Mouse (Mus musculus) bone marrow, adult 2 months (tissue): ENCODE results near the gene Bicra. TPM values are rescaled to one million over a fixed set of nuclear protein-coding genes. Genes with fewer than 3 reads are reported as not detected.
A peak's percentile ranks its signal among the peaks of the same experiment; 100 is the strongest.

ENCODE experiments used
- H3K27ac ChIP-seq: fragments of 200-500 bp; 2 replicates; pipeline ENCODE4 v1.5.1; 2012; ENCODE audit warnings: low read depth, mild to moderate bottlenecking, control low read depth, inconsistent platforms, low read length; ENCODE audit not compliant: control insufficient read depth, poor library complexity, insufficient read depth
- H3K4me1 ChIP-seq: fragments of 200-500 bp; 2 replicates; pipeline ENCODE4 v1.6.1; 2011; ENCODE audit warnings: low read length; ENCODE audit not compliant: control insufficient read depth, insufficient read depth
- H3K4me3 ChIP-seq: fragments of 200-500 bp; replicated peaks from 2 replicates; pipeline ENCODE3; 2011; ENCODE audit warnings: mild to moderate bottlenecking, low read depth, low read length, control low read depth; ENCODE audit not compliant: control insufficient read depth
- CTCF ChIP-seq: fragments of 200-500 bp; IDR thresholded peaks from 2 replicates; pipeline ENCODE4 v1.5.1; 2011; ENCODE audit warnings: low read length, control low read depth; ENCODE audit not compliant: control insufficient read depth, insufficient read depth
- POLR2A ChIP-seq: fragments of 200-500 bp; IDR thresholded peaks from 2 replicates; pipeline ENCODE4 v1.6.1; 2011; ENCODE audit warnings: low read depth, mild to moderate bottlenecking, control low read depth, low read length, borderline replicate concordance; ENCODE audit not compliant: control insufficient read depth
- WGBS: fragments of 180-500 bp; shearing (Covaris S2); methylation state at CpG from one replicate; pipeline ENCODE4 v1.1.7; 2018; 5-methylcytosine and 5-hydroxymethylcytosine counted together
- polyA plus RNA-seq: library from polyadenylated mRNA; stranded (reverse); fragments of >200 nt; gene quantifications from 2 replicates; pipeline ENCODE4 v1.2.4, GENCODE M21; 2011; ENCODE audit warnings: low replicate concordance; ENCODE audit not compliant: missing spikeins, insufficient read depth, insufficient read length

The Bicra gene
- polyA plus RNA-seq, 1 experiment, result 27.9 TPM

DNA sequence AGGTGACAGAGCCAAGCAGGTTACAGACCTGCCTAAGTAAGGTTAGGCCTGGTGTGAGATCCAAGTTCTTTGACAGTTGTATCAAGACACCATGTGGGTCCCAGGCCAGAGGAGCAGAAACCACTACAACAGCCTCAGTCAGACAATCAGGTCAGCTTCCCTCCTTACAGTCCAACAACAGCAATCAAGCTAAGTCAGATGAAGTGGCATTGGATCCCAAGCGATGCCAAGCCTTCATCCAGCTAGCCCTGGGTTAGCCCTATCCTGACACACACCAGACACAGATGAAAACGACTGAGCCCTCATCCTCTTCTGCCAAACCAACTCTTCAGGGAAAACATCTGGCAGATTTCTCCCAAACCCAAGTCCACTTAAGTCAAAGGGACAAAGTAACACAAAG is 2.2 kb downstream of the Bicra start:
- H3K4me3 ChIP-seq, result peak overlapping the region; percentile 42
- TF ChIP-seq CTCF (no peak), POLR2A (no peak)
- 51% methylated on average over 2 of the region's 2 CpGs for WGBS

DNA sequence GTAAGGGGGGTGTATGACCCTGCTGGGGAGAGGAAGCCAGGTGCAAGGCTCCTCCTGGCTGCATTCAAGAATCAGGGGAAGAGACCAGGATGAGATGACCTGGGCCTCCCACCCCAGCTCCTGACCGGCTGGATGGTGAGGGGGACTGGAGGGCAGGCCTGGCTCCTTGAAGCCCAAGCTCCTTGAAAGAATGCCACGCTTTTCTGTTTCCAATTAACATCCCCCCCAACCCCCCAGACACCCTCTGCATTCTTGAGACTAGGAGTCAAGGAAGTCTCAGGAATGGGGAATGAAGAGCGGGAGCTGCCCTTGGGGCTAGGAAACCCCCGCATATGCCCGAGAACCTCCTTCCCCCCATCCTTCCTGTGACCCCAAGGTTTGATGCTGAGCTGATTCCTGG is 3.2 kb downstream of the Bicra start:
- Histone ChIP-seq H3K4me3 (no peak overlapping the region), H3K27ac (peak overlapping the region; percentile 98), H3K4me1 (peaks cover 4% of the 10 kb centered on the region; the same call in 1 of the 2 replicates)
- TF ChIP-seq CTCF (no peak), POLR2A (no peak)
- 65% methylated on average over 5 of the region's 5 CpGs for WGBS

More for the DNA sequence above, 2.2 kb downstream of the Bicra start:
- H3K27ac ChIP-seq, result peak overlapping the region; percentile 98
- H3K4me1 ChIP-seq, result peaks cover 4% of the 10 kb centered on the region; the same call in 1 of the 2 replicates

DNA sequence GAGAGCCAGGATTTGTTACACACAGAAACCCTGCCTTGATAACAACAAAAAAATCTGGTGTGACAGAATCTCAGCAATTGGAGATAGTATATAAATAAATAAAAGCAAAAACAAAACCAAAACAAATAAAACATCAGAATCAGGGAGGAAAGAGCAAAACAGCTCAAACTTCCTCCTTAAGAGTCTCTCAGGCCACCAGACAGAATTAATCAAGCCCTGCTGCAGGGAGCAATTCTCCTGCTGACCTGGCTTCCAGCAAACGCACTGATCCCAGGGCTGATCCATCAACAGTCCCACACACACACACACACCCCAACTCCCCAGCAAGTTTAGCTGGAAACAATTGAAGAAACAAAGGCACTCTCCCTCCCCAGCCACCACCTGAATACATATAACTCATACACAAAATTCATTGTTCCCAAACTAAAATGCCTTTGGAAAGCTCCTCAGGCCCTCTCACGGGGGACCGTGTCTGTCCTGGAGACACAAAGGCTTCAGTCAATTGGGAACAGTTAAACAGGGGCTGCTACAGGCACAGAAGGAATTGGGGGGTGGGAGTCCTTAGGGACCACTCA is 3.8 kb downstream of the Bicra start:
- 35% methylated on average over 3 of the region's 3 CpGs for WGBS
- peaks cover 4% of the 10 kb centered on the region; the same call in 1 of the 2 replicates for H3K4me1 ChIP-seq
- H3K27ac ChIP-seq, result peak overlapping the region; percentile 71
- peak overlapping the region; percentile 34 for H3K4me3 ChIP-seq
- TF ChIP-seq CTCF (no peak), POLR2A (no peak)

DNA sequence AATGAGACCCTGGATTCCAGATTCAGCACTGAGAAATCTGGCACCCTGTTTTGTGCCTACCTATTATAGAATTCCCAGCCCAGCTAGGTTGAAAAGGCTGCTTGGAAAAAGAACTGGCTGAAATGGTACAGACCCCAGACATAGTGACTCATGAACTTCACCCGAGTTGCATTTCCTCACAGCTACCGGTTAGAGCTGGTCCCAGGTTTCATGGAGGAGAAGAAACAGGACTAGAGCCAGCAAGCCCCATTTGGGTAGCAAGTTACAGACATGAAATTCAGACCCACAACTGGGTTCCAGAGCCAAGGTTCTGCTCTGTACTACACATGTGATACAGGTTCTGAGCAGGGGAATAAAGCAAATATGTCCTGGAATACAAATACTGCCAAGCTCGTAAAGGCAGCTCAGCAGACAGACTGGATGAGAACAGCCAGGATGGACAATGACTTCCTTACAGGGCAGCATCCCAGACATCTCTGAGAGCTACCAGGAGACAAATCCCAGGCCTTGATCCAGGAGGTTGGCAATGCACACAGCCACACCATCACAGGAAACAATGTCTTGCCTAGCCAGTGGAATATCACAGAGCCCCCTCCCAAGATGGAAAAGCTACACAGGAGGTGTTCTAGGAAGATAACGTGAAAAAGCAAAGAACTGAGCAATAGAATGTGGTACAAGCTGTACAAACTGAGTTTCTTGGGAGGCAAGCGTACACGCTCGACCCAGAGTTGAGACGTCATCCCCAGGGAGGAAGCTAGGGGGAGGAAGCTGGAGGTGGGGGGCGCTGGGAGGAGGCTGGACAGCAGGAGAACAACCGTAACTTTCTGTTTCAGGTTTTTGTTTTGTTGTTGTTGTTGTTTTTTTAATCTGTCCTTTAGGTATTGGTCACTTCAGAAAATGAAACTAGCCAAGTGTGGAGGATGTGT is 4.6 kb downstream of the Bicra start:
- H3K4me3 ChIP-seq, result peak overlapping the region; percentile 34
- TF ChIP-seq CTCF (peak; percentile 15; the same call in 1 of the 2 replicates), POLR2A (no peak)
- H3K4me1 ChIP-seq, result peaks cover 4% of the 10 kb centered on the region; the same call in 1 of the 2 replicates
- H3K27ac ChIP-seq, result peak overlapping the region; percentile 32; the same call in 1 of the 2 replicates
- 14% methylated on average over 10 of the region's 10 CpGs for WGBS

DNA sequence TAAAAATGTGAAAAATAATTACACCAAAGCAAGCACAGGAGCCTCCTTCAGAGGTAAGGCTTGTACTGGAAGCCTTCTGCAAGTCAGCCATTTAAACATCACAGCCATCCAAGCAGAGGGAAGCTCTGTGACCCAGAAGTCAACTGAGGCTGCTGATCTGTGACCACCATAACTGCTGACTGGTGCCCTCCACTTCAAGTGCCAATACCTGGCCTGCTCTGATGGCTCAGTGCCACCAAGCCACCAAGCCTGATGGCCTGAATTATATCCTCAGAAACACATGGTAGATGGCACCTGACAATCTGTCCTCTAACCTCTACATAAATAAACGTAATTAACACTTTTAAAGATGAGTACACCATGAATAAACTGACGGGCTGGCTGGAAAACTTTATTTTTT is 6.5 kb downstream of the Bicra start:
- H3K27ac ChIP-seq, result no peak overlapping the region
- WGBS, result 68% methylated on average over 2 of the region's 2 CpGs
- TF ChIP-seq POLR2A (no peak), CTCF (no peak)
- H3K4me3 ChIP-seq, result no peak overlapping the region
- H3K4me1 ChIP-seq, result peaks cover 4% of the 10 kb centered on the region; the same call in 1 of the 2 replicates

DNA sequence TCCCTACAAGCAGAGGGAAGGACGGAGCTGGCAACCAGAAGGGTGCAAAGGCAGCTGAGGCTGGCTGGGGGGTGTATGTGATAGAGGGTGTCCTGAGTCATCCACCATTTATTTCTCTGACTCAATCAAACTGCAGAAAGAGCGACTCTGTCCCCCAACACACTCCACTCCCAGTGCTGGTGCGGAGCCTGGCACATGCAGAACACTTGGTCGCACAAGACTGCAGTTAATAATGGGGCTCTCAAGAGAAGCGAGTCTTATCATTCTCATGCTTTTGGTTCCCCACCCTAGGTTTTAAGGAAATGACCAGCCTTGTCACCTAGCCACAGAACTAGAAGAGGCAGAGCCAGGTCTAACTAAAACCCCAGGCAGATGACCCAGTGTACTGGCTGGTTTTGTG is 8.4 kb downstream of the Bicra start:
- 61% methylated on average over 5 of the region's 5 CpGs for WGBS
- H3K27ac ChIP-seq, result no peak overlapping the region
- peaks cover 1% of the 10 kb centered on the region; the same call in 1 of the 2 replicates for H3K4me1 ChIP-seq
- TF ChIP-seq CTCF, result no peak
- no peak for TF ChIP-seq POLR2A
- H3K4me3 ChIP-seq, result no peak overlapping the region

DNA sequence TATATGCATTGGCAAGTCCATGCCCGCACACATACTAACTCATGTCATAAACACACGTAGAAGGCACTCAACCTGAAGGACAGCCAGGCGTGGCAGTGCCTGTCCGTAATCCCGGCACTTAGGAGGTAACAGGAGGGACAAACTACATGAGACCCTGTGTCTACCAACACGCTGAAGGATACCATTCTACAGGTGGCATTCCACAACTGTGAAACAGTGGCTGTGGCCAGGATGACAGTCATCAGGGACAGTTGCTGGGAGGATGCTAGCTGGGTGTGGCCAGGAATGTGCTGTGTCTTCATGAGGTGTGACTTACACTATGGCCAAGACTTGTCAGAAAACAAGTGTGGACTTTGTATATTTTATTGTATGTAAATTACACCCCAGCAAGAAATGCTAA is 10.7 kb downstream of the Bicra start:
- Histone ChIP-seq H3K27ac (no peak overlapping the region), H3K4me1 (no peaks in the 10 kb centered on the region; the same call in 1 of the 2 replicates)

DNA sequence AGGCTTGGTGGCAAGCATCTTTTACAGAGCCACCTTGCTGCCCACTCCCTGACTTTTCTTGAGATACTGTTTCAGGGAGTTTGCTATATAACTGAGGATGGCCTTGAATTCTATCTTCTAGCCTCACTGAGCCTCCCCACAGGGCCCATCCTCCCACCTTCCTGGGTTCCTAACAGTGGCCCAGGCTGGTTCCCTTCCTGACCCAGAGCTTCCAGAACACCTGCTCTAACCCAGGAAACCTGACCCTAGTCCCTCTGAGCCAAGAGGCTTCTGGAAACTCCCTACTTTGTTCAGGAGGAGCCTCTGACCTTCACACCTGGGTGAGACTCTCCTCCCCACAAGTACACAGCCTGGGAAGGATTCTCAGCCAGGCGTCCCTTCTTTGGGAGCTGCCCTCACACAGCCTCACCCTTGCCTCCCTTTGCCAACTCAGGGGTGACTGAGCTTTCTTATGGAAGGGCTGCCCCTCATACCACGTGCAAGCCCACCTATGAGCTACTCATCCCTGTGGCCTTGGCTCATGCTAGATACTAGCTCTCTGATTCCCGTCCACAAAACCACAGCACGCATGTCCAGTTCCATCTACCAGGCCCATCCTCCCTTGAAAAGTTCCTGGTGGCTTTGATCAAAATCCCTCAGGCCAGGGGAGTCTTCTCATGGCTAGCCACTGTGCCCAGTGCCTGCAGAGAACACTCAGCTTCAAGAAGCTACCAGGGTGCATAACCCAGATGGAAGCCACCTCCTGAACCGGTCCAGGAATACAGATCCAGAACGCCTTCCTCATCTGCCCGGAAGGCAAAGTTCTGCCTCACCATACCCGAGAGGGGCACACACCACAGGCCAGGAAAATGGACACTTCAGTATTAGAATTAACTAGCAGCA is 13.9 kb downstream of the Bicra start:
- TF ChIP-seq CTCF (no peak), POLR2A (no peak)
- Histone ChIP-seq H3K4me3 (no peak overlapping the region), H3K4me1 (no peaks in the 10 kb centered on the region; the same call in 1 of the 2 replicates), H3K27ac (no peak overlapping the region)
- 89% methylated on average over 8 of the region's 8 CpGs for WGBS

More for the DNA sequence above, 10.7 kb downstream of the Bicra start:
- WGBS, result 90% methylated on average over 6 of the region's 6 CpGs
- no peak overlapping the region for H3K4me3 ChIP-seq
- TF ChIP-seq CTCF, result no peak
- TF ChIP-seq POLR2A, result no peak
